Mouse (Mus musculus) stomach, postnatal 0 days (tissue): ENCODE measurements at regions not wholly inside any gene's neighbourhood (a gene's known extent, or its start where the extent isn't known, plus 50 kb on each side); places are given as distances from the start of the nearest gene placed in this dataset.

Source experiments
- CTCF ChIP-seq: IDR thresholded peaks from 2 replicates; pipeline ENCODE4 v1.5.1; 2016; ENCODE audit warnings: antibody characterized with exemption, low read depth, mild to moderate bottlenecking, moderate library complexity
- EP300 ChIP-seq: optimal IDR thresholded peaks from 2 replicates; pipeline ENCODE3; 2016; ENCODE audit warnings: antibody characterized with exemption

DNA sequence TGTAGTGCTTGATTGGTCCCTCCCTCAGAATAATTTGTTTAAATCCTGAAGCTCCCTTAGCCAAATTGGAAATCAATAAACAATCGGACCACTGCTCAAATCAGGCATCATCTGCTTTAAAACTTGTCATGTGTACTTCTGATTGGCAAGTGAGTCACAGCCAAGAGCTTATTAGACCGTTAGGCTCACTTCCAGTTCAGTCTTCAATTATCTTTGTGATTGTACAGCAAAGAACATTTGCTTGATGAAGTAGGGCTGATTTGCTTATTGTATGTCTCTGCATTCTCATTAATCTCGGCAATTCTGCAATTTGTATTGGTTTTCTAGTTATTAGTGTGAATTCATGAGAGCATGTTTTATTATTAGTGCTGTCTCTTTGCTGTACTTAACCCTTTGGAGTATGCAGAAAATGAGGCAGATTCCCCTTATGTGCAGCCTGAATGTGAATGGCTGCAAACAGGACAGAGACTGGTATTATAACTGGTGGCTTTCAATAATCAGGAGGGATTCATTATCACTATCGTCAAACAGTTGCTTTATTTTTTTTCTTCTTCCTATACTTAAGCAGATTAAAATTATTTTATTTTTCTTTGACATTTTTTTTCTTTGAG, 406.8 kb upstream of the Prmt6 start:
- TF ChIP-seq CTCF, result no peak
- no peak for TF ChIP-seq EP300
